Mouse (Mus musculus) thymus, adult 2 months (tissue): Measurements from ENCODE around the gene Asns.

Source experiments
- CTCF ChIP-seq: fragments of 200-500 bp; IDR thresholded peaks from 2 replicates; pipeline ENCODE4 v1.5.1; 2012; ENCODE audit warnings: mild to moderate bottlenecking, control low read depth, low read length, moderate library complexity, borderline replicate concordance; ENCODE audit not compliant: control insufficient read depth, poor library complexity, insufficient read depth; ENCODE audit errors: extremely low read depth
- POLR2A ChIP-seq: fragments of 200-500 bp; IDR thresholded peaks from 2 replicates; pipeline ENCODE4 v1.6.1; 2012; ENCODE audit warnings: mild to moderate bottlenecking, low read length, control low read depth, moderate library complexity; ENCODE audit not compliant: control insufficient read depth, poor library complexity, insufficient read depth; ENCODE audit errors: extremely low read depth

DNA sequence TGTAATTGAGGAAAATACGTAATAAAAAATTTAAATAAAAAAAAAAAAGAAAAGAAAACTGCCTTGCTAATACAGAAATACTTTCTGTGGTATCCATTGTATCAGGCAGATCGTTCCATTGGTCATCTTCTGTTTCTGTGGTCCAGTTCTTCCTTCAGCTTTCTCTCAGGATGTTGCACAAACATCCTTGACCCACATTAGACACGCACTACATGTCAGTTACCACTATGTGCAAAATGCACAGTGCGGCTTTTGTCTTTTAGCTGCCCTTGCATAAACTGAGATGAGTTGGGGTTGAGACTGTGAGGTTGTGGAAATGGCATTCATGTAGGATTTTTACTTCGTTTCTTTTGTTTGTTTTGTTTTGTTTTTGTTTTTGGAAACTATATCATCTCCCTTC, 24.7 kb downstream of the Asns start:
- TF ChIP-seq POLR2A, result no peak
- TF ChIP-seq CTCF, result no peak
